Mouse (Mus musculus) megakaryocyte, embryonic 14.5 days (primary cell): ENCODE results near the gene Nr3c2. TPM values are rescaled to one million over a fixed set of nuclear protein-coding genes. Genes with fewer than 3 reads are reported as not detected.

Experiments
- H3K27me3 ChIP-seq: replicated peaks from 2 replicates; pipeline ENCODE3; 2012; ENCODE audit warnings: inconsistent platforms
- H3K36me3 ChIP-seq: replicated peaks from 2 replicates; pipeline ENCODE3; 2012; ENCODE audit warnings: low read length, inconsistent platforms, mixed read lengths
- H3K4me1 ChIP-seq: 2 replicates; pipeline ENCODE4 v1.6.1; 2012; ENCODE audit warnings: inconsistent platforms
- H3K4me3 ChIP-seq: replicated peaks from 2 replicates; pipeline ENCODE3; 2012; ENCODE audit warnings: moderate library complexity, mild to moderate bottlenecking, inconsistent platforms
- H3K9me3 ChIP-seq: 2 replicates; pipeline ENCODE4 v1.6.1; 2012; ENCODE audit warnings: inconsistent platforms
- FLI1 ChIP-seq: IDR thresholded peaks from 2 replicates; pipeline ENCODE4 v1.6.1; 2012; ENCODE audit warnings: low read length, inconsistent platforms, mixed read lengths
- GATA1 ChIP-seq: IDR thresholded peaks from 3 replicates; pipeline ENCODE4 v1.6.1; 2012; ENCODE audit warnings: mixed read lengths, low read length, inconsistent platforms, borderline replicate concordance
- polyA plus RNA-seq: library from polyadenylated mRNA; stranded (reverse); fragments of >175 nt; gene quantifications from 2 replicates; pipeline ENCODE4 v1.2.3, GENCODE M21; 2012; ENCODE audit warnings: low replicate concordance; ENCODE audit not compliant: insufficient read depth

The Nr3c2 gene
- polyA plus RNA-seq, result not detected in 2 replicates

DNA sequence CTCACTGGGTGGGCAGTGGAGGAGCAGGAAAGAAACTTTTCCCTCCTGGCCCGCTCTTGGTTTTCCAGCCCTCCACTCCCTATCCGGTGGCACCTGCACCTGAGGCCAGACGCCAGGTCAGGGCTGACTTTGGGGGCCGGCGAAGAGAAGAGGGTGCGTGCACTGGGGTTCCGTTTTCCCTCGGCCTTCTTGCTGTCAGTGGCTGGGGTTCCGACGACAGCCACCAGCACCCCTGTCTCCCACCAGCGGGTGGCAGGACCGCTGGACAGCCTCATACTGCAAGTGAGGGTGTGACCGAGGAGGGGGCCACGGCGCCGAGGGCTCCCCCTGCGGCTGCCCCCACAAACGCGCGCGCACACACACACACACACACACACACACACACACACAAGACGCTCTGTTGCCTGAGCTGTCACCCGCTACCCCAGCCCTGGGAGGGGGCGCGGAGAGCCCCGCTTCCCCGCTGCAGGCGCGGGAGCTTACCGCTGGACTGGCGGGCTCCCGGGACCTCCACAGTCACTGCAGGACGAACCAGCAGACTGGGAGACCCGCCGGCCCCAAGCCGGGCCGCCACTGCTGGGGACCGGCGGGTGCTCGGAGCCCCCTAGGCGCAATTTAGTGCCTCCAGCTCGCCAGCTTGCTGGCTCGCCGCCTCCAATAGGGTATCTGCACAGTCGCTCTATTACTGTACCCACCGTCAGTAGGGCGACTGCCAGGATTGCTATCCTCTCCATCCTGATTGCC lies at the start of gene Nr3c2:
TSS of gene Nr3c2 (plus strand) at position 32 of the 744 bp plus-strand sequence.
- Histone ChIP-seq H3K36me3 (no peaks in the 10 kb centered on the region), H3K9me3 (0 out of 2 replicates have a peak, but pooled peaks cover 6% of the 10 kb centered on the region), H3K27me3 (peaks cover 58% of the 10 kb centered on the region), H3K4me3 (peak within 1 kb of the TSS; percentile 96), H3K4me1 (peaks cover 40% of the 10 kb centered on the region)
- TF ChIP-seq GATA1, result no peak
- no peak for TF ChIP-seq FLI1

DNA sequence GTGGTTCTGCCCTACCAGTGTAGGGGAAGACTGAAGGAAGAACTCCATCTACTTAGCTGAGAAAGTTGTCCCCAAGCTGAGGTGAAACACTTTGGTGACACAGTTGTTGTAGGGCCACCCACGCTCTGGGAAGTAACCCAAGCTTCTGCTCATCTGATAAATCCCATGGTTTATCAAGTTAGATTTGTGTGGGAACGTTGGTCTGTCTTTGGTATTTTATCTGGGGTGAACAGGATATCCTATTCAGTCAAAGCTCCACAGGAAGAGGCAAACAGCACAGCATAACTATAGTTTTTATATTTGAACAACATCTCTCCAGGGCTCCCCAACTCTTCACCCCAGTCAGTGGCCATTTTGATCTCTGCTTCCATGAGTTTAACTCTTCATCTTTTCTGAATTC lies 40.7 kb upstream of the Nr3c2 start:
- Histone ChIP-seq H3K9me3 (peaks cover 13% of the 10 kb centered on the region), H3K4me3 (no peak overlapping the region), H3K4me1 (no peaks in the 10 kb centered on the region), H3K36me3 (no peaks in the 10 kb centered on the region), H3K27me3 (no peaks in the 10 kb centered on the region)
- TF ChIP-seq GATA1 (no peak), FLI1 (no peak)

DNA sequence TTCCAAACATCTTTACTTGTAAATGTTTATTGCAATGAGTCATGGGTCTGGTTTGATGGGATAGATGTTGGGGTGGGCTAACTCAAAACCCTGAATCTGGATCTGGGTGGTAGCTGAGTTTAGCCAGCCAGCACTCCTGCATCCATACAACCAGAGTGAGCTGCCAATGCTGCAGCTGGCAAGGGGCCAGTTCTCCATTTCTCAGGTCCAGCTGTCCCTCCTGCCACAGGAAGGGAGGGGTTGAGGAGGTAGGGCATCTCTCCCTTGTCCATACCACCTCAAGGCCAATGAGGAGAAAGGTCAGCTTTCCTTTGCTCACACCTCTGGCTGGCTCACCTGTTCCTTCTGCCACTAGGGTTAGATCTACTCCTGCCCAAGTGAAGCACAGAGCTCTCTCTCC lies 39.5 kb upstream of the Nr3c2 start:
- no peaks in the 10 kb centered on the region for H3K36me3 ChIP-seq
- no peak for TF ChIP-seq GATA1
- TF ChIP-seq FLI1, result no peak
- no peaks in the 10 kb centered on the region for H3K4me1 ChIP-seq
- no peaks in the 10 kb centered on the region for H3K27me3 ChIP-seq
- no peak overlapping the region for H3K4me3 ChIP-seq
- peaks cover 13% of the 10 kb centered on the region for H3K9me3 ChIP-seq

DNA sequence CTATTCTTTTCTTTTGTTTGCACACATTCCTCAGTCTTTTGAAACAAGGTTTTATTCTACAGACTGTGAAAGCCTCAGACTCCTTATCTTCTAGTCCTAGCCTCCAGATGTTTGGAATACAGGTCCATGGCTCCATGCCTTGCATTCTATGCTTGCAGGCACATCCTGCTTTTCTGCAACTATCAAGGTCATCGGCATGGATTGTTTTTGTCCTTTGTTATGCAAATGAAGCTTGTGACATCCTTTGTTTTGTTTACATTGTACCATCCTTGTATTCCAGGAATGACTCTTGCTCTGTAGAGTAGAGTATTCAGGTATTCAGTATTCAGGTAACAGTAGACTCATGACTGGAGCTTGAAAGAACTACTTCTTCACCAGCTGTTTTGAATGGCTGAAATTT lies 36.2 kb upstream of the Nr3c2 start:
- TF ChIP-seq FLI1 (no peak), GATA1 (no peak)
- Histone ChIP-seq H3K4me1 (no peaks in the 10 kb centered on the region), H3K36me3 (no peaks in the 10 kb centered on the region), H3K9me3 (peaks cover 13% of the 10 kb centered on the region), H3K27me3 (no peaks in the 10 kb centered on the region), H3K4me3 (no peak overlapping the region)

DNA sequence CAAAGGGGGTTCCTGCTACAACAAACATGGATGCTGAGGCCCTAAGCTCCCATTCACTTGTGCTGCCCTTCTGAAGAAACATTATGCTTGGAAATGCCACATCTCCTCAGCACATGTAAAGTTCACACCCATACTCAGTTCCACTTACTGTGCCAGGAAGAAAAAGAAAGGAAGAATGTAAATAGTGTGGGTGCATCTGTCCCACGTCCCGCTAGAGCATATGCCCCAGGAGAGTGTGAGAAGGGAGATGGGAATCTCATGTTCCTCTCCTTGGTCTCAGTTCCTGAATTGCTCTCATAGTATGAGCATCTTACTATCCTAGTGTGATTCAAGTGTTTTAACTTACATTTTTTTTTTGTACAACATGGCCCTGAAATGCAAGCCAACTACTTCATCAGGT lies 22.4 kb upstream of the Nr3c2 start:
- peaks cover 10% of the 10 kb centered on the region; the same call in 1 of the 2 replicates for H3K9me3 ChIP-seq
- TF ChIP-seq GATA1, result no peak
- H3K36me3 ChIP-seq, result no peaks in the 10 kb centered on the region
- no peaks in the 10 kb centered on the region for H3K4me1 ChIP-seq
- H3K27me3 ChIP-seq, result no peaks in the 10 kb centered on the region
- H3K4me3 ChIP-seq, result no peak overlapping the region

- peaks cover 42% of the 10 kb centered on the region for H3K27me3 ChIP-seq
- H3K36me3 ChIP-seq, result no peaks in the 10 kb centered on the region
- H3K4me1 ChIP-seq, result peaks cover 35% of the 10 kb centered on the region
- H3K4me3 ChIP-seq, result no peak overlapping the region
- H3K9me3 ChIP-seq, result 0 out of 2 replicates have a peak, but pooled peaks cover 3% of the 10 kb centered on the region
- no peak for TF ChIP-seq FLI1
- TF ChIP-seq GATA1, result no peak
Observed at GRCm38 (mm10) chr8:76897050-76897449, 2.2 kb upstream of the Nr3c2 start.

GRCm38 (mm10) chr8:76898721-76899410 lies 376 bp upstream of the Nr3c2 start:
- H3K27me3 ChIP-seq, result peaks cover 58% of the 10 kb centered on the region
- no peak for TF ChIP-seq FLI1
- no peak for TF ChIP-seq GATA1
- H3K36me3 ChIP-seq, result no peaks in the 10 kb centered on the region
- H3K4me1 ChIP-seq, result peaks cover 40% of the 10 kb centered on the region
- H3K4me3 ChIP-seq, result peak overlapping the region; percentile 96
- H3K9me3 ChIP-seq, result 0 out of 2 replicates have a peak, but pooled peaks cover 6% of the 10 kb centered on the region

- Histone ChIP-seq H3K9me3 (0 out of 2 replicates have a peak, but pooled peaks cover 6% of the 10 kb centered on the region), H3K4me1 (peaks cover 40% of the 10 kb centered on the region), H3K4me3 (peak overlapping the region; percentile 96), H3K27me3 (peaks cover 60% of the 10 kb centered on the region), H3K36me3 (no peaks in the 10 kb centered on the region)
- no peak for TF ChIP-seq GATA1
- TF ChIP-seq FLI1, result no peak
Observed at GRCm38 (mm10) chr8:76900155-76901141, 1.2 kb downstream of the Nr3c2 start.

- Histone ChIP-seq H3K36me3 (no peaks in the 10 kb centered on the region), H3K9me3 (0 out of 2 replicates have a peak, but pooled peaks cover 6% of the 10 kb centered on the region), H3K27me3 (peaks cover 60% of the 10 kb centered on the region), H3K4me3 (peak overlapping the region; percentile 91), H3K4me1 (peaks cover 40% of the 10 kb centered on the region)
- TF ChIP-seq GATA1 (no peak), FLI1 (no peak)
Observed at GRCm38 (mm10) chr8:76901430-76902204, 2.4 kb downstream of the Nr3c2 start.
